Mouse (Mus musculus) heart, postnatal 0 days (tissue): ENCODE measurements at regions not wholly inside any gene's neighbourhood (a gene's known extent, or its start where the extent isn't known, plus 50 kb on each side); places are given as distances from the start of the nearest gene placed in this dataset.

Experiments used
- CTCF ChIP-seq: IDR thresholded peaks from 2 replicates; pipeline ENCODE4 v1.5.1; 2016; ENCODE audit warnings: antibody characterized with exemption, control low read depth, low read depth
- EP300 ChIP-seq: IDR thresholded peaks from 2 replicates; pipeline ENCODE4 v1.6.1; 2016; ENCODE audit warnings: antibody characterized with exemption, low read depth

DNA sequence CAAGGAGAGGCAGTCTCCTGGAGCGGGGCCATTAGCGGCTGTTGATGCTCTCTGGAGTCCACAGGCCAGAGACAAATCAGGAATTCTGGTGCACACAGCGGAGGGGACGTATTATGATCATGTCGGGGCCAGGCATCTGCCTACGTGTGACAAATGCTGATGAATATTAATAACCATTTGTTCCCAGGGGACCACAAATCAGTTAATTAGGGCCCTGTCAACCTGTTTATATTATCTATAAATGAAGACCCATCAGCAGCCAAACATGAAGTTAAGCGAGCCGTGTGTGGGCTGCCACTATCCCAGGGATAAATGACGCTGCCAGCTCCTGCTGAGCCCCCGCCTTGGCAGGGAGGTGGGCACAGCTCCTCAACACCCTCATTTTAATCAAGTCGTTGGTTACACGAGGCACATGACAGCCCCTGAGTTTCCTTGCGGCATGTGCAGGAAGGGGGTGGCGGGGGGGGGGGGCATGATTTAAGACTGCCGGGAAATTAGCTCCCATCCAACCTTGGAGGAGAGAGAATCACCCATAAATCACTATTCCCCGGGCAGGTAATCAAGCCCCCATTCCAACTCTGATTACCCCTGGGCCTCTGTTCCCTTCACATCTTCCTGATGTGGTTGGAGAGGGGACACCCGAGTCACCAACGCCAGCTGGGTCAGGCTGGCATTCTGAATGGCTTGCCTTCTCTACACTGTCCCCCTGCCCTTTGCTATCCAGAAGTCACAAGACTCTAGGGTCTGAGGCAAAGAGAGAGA is 191.1 kb upstream of the Sulf2 start:
- TF ChIP-seq CTCF (no peak), EP300 (no peak)
